Mouse (Mus musculus) fibroblast of lung, adult 2 months (primary cell): ENCODE measurements around the gene Depdc1b.

Experiments used
- DNase-seq: peaks from one replicate; pipeline ENCODE4 v3.0.0-alpha.2; 2011; ENCODE audit warnings: low read depth

Gene Depdc1b

GRCm38 (mm10) chr13:108448348-108448931 lies 132.3 kb downstream of the Depdc1b start:
- DNase-seq: no peak

- no peak for DNase-seq
Measured at GRCm38 (mm10) chr13:108449116-108450097, 133.3 kb downstream of the Depdc1b start, which contains the start of gene Pde4d. Pde4d (plus strand) TSS chr13:108449948.

- DNase-seq: no peak
Measured at GRCm38 (mm10) chr13:108451122-108451521, 135.0 kb downstream of the Depdc1b start.

DNA sequence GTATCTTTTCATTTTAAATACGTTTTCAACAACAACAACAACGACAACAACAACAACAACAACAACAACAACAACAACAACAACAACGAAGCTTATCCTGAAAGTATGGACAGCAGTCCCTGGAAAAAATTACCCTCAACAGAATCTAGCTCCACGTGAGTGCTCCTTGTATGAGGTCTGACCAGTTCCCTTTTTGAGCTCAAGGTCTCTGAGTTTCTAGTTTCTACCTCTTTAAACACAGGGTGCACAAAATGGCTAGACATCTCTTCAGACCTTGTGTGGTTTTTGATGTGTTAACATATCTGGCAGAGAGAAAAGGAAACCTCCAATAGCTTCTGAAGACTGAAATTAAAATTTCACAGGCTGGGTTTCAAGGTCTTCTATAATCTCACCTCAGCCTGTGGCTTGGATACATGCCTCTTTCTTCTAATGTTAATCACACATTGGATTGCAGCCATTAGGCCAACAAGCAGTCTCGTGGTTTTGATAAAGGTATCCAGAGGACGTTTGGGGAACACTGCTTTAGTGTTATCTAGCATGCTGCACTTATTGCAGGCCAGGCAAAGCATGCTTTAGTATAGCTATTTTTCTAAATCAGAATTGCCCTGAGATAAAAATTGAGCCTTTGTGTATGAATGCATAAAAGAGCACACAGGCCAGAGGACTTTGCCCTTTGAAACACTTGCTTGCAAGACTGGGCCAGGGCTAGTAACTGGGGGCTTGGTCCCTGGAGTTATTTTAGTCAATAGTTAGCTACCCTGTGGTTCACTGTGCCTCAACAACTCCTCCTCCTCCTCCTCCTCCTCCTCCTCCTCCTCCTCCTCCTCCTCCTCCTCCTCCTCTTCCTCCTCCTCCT lies 137.2 kb downstream of the Depdc1b start:
- peak; percentile 66 for DNase-seq
